Mouse (Mus musculus): ENCODE data around the gene Chrne. TPM values are rescaled to one million over a fixed set of nuclear protein-coding genes. Genes with fewer than 3 reads are reported as not detected.
A peak's percentile ranks its signal among the peaks of the same experiment; 100 is the strongest.

Gene Chrne
- polyA plus RNA-seq, 1 experiment from 2014 or later: 0.65 TPM

DNA sequence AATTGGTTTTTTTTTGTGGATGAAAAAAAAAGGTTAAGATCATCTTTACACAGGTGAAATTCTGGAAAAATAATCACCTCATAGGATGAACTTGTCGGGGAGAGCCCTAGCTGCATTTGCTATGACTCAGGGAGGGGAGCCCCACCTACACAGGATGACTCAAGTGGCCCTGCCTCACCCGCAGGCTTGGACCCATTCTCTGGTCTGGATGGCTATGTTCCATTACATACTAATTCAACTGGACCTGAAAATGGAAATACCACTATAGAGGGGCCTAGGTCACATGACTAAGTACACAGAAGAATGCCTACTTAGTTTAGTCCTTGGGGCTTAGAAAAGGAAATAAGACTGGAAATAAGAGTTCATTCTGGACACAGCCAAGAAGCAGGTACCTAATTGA lies 32.4 kb upstream of the Chrne start:
- Histone ChIP-seq H3K4me2 (replicated peaks) (no peak overlapping the region), H3K9me3 (replicated peaks) (no peaks in the 10 kb centered on the region), H3K36me3 (peaks cover 36% of the 10 kb centered on the region), H3K4me1 (peaks cover 59% of the 10 kb centered on the region), H3K27ac (replicated peaks) (peak overlapping the region; percentile 69; the same call in 1 of the 2 replicates), H3K9ac (no peak overlapping the region), H3K27me3 (no peaks in the 10 kb centered on the region), H3K4me3 (replicated peaks) (peak overlapping the region; percentile 100; the same call in 1 of the 2 replicates)
- no peak for ATAC-seq (ENCODE audit: insufficient number of reproducible peaks, low FRiP score, low TSS enrichment, low read depth)
- 58% methylated on average over 2 of the region's 2 CpGs for WGBS

DNA sequence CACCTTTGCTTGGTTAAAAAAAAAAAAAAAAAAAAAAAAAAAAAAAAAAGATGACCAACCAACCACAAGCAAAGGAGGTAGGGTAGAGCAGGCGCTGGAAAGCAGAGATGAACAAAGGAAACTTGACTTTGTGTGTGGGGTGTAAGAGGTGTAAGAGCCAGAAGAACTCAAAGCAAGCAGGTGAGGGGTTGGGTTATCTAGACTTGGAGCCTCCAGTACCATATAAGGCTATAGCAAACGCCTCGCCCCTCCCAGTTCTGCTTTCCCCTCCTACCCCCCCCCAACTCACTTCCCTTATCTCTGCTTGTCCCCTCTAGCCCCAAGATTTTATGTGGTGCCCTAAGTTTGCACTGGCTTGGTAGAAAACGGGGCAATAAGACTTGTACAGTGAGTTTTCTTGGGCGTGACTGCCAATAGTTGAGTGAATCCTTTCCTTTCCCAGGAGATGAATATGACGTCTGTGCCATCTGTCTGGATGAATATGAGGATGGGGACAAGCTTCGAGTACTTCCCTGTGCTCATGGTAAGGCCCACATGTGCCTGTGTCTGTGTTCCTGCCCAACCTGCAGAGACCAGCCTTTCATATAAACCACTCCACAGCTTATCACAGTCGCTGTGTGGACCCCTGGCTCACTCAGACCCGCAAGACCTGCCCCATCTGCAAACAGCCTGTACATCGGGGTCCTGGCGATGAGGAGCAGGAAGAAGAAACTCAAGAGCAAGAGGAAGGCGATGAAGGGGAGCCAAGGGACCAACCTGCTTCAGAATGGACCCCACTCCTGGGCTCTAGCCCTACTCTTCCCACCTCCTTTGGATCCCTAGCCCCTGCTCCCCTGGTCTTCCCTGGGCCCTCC lies 31.5 kb upstream of the Chrne start:
- peaks cover 59% of the 10 kb centered on the region for H3K4me1 ChIP-seq
- H3K4me3 ChIP-seq (replicated peaks): peak overlapping the region; percentile 7; the same call in 1 of the 2 replicates
- H3K27me3 ChIP-seq: no peaks in the 10 kb centered on the region
- 70% methylated on average over 12 of the region's 12 CpGs for WGBS
- 0 out of 2 replicates have a peak overlapping the region, but pooled peaks have one; percentile 8 for H3K4me2 ChIP-seq (replicated peaks)
- no peaks in the 10 kb centered on the region for H3K9me3 ChIP-seq (replicated peaks)
- H3K9ac ChIP-seq: no peak overlapping the region
- ATAC-seq (ENCODE audit: insufficient number of reproducible peaks, low FRiP score, low TSS enrichment, low read depth): no peak
- H3K36me3 ChIP-seq: peaks cover 38% of the 10 kb centered on the region
- peak overlapping the region; percentile 69 for H3K27ac ChIP-seq (replicated peaks)

DNA sequence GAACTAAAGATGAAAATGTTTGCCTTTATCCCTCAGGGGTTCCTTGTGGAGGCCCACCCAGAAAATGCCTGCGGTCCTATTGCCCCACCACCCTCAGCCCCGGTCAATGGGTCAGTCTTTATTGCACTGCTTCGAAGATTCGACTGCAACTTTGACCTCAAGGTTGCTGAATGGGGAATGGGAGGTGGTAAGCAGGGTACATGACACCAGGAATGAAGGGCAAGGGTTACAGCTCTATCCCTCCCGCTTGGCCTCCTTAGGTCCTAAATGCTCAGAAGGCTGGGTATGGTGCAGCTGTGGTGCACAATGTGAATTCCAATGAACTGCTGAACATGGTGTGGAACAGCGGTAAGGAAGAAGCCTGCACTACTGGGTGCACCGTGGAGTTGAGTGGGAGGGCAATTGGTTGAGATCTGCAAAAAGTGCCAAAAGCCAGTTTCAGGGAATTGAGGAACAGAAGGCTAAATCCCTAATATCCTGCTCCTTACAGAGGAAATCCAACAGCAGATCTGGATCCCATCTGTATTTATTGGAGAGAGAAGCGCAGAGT lies 30.2 kb upstream of the Chrne start:
- H3K27me3 ChIP-seq: no peaks in the 10 kb centered on the region
- H3K9ac ChIP-seq: 0 out of 2 replicates have a peak overlapping the region, but pooled peaks have one; percentile 5
- no peak overlapping the region for H3K4me2 ChIP-seq (replicated peaks)
- 0 out of 2 replicates have a peak overlapping the region, but pooled peaks have one; percentile 11 for H3K27ac ChIP-seq (replicated peaks)
- H3K4me1 ChIP-seq: peaks cover 64% of the 10 kb centered on the region
- H3K36me3 ChIP-seq: peaks cover 51% of the 10 kb centered on the region
- no peaks in the 10 kb centered on the region for H3K9me3 ChIP-seq (replicated peaks)
- no peak for ATAC-seq (ENCODE audit: insufficient number of reproducible peaks, low FRiP score, low TSS enrichment, low read depth)
- 77% methylated on average over 8 of the region's 8 CpGs for WGBS
- no peak overlapping the region; the same call in 1 of the 2 replicates for H3K4me3 ChIP-seq (replicated peaks)

DNA sequence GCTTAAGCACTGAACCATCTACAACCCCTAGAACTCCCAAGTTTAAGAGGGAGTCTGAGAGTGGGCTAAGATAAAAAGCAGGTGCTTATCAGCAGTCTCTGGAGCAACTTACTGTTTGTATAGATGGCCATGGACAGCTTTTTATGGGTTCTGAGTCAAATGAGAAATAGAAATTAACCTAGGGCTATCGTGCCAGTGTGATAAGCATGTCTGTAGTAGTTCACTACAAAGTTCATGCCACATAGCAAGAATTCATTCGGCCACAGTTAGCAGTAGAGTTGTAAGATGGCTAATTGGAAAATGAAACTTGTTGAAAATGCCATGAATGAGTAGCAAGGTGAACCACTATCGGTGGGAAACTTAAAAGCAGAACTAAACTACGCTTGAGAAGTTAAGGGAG lies 29.5 kb upstream of the Chrne start:
- Histone ChIP-seq H3K9me3 (replicated peaks) (no peaks in the 10 kb centered on the region), H3K27me3 (no peaks in the 10 kb centered on the region), H3K4me1 (peaks cover 64% of the 10 kb centered on the region), H3K27ac (replicated peaks) (no peak overlapping the region), H3K4me2 (replicated peaks) (peak overlapping the region; percentile 82), H3K9ac (peak overlapping the region; percentile 89; the same call in 1 of the 2 replicates), H3K4me3 (replicated peaks) (peak overlapping the region; percentile 74), H3K36me3 (peaks cover 58% of the 10 kb centered on the region)
- WGBS: 81% methylated on average over 4 of the region's 4 CpGs
- no peak for ATAC-seq (ENCODE audit: insufficient number of reproducible peaks, low FRiP score, low TSS enrichment, low read depth)

DNA sequence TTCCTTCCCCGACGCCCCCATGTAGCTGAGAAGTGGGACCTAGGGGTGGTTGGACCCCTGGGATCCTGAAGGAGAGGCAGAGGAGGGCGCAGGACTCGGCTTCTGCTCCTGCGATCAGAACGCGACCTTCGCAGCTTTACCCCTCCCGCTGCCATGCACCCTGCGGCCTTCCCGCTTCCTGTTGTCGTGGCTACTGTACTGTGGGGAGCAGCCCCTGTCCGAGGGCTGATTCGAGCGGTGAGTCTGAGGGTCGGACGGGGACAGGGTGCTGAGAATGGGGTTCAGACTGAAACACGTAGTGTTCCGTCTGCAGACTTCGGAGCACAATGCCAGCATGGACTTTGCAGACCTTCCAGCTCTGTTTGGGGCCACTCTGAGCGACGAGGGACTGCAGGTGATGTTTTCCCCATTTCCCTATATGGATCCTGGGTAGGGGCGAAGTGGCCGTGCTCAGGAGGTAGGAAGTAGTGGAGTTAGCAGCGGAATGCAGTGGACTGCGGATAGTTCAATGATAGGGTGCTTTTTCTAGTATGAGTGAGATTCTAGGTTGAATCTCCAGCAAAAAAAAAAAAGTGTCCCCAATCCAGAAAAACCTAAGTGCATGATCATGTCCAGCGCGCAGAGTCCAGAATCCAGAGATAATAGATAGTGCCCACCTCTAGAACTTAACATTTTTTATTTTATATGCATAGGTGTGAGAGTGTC lies 28.9 kb upstream of the Chrne start:
- ATAC-seq (ENCODE audit: insufficient number of reproducible peaks, low FRiP score, low TSS enrichment, low read depth): peak; percentile 8; the same call in 1 of the 2 replicates
- no peaks in the 10 kb centered on the region for H3K27me3 ChIP-seq
- H3K36me3 ChIP-seq: peaks cover 64% of the 10 kb centered on the region
- H3K27ac ChIP-seq (replicated peaks): peak overlapping the region; percentile 99
- H3K4me1 ChIP-seq: peaks cover 62% of the 10 kb centered on the region
- H3K9ac ChIP-seq: peak overlapping the region; percentile 89
- WGBS: 3% methylated on average over 28 of the region's 28 CpGs
- peak overlapping the region; percentile 74 for H3K4me3 ChIP-seq (replicated peaks)
- peak overlapping the region; percentile 82 for H3K4me2 ChIP-seq (replicated peaks)
- H3K9me3 ChIP-seq (replicated peaks): no peaks in the 10 kb centered on the region

DNA sequence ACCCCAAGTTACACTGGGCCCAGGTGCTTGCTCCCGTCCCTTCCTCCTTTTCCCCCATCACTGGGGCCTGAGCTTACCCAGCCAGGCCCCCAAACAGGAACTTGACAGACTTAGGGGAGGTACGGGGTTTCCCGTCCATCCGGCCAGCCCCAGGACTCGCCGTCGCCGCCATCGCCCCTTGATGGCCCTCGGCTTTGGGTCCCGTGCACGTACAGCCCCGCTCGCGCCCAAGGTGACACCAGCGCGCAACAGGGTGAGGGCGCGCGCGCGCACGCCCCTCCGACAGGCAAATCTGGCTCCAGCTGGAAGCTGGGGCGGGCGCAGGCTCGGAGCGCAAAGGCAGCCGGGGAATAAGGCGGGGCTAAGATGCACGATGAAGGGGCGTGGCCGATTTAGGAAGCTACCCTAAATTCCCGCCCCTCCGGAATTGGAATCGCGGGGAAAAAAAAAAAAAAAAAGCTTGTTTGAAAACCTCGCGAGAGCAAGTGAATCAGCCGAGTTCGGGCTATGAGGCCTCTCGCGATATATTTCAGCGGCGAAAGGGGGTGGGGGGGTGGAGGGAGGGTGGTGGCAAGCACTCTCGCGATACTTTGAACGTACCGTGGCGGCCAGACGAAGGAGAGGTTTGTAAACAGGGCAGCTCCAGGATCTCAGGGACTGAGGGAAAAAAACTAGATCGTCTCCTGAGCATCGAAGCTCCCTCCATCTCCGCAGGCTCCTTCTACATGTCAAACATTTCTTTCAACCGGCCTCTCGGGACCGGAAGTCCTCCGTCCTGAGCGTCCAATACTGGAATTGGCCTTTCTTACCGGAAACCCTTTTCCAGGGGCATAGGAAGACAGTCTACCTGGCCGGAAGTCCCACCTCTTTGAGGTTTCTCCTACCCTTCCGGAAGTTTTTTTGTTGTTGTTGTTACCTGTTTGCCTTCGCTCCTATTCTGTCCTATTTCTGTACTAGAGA lies 28.0 kb upstream of the Chrne start, which contains the start of the genes Rnf167 and Slc25a11:
Rnf167 (plus strand) TSS at position 545 of the 960 bp plus-strand sequence.
Slc25a11 (minus strand) TSS at position 789 of the 960 bp plus-strand sequence.
- no peaks in the 10 kb centered on the region for H3K9me3 ChIP-seq (replicated peaks)
- no peaks in the 10 kb centered on the region for H3K27me3 ChIP-seq
- peaks cover 57% of the 10 kb centered on the region for H3K36me3 ChIP-seq
- peak within 1 kb of the TSS; percentile 99 for H3K27ac ChIP-seq (replicated peaks)
- peak within 1 kb of the TSS; percentile 82 for H3K4me2 ChIP-seq (replicated peaks)
- H3K4me1 ChIP-seq: peaks cover 53% of the 10 kb centered on the region
- WGBS: under 1% methylated on average over 63 of the region's 63 CpGs
- H3K9ac ChIP-seq: peak within 1 kb of the TSS; percentile 93
- peak within 1 kb of the TSS; percentile 74 for H3K4me3 ChIP-seq (replicated peaks)
- peak; percentile 88 for ATAC-seq (ENCODE audit: insufficient number of reproducible peaks, low FRiP score, low TSS enrichment, low read depth)

DNA sequence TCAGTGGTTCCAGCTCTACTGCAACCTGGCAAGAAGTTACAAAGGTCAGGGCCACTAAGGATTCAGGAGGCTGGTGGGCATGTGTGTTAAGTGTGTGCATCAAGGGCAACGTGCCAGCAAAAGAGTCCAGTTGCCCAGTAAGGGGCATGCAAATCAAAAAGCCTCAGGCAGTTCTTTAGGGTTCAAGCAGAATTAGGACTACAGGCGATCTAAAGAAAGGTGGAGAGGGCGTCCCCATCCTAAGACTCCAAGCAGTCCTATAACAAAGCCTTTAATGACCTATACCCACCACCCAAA lies 27.2 kb upstream of the Chrne start:
- peak overlapping the region; percentile 74 for H3K4me2 ChIP-seq (replicated peaks)
- H3K27ac ChIP-seq (replicated peaks): peak overlapping the region; percentile 99
- H3K9ac ChIP-seq: peak overlapping the region; percentile 93
- ATAC-seq (ENCODE audit: insufficient number of reproducible peaks, low FRiP score, low TSS enrichment, low read depth): no peak
- WGBS: 19% methylated on average over 3 of the region's 3 CpGs
- no peaks in the 10 kb centered on the region for H3K27me3 ChIP-seq
- H3K4me3 ChIP-seq (replicated peaks): peak overlapping the region; percentile 74
- H3K9me3 ChIP-seq (replicated peaks): no peaks in the 10 kb centered on the region
- H3K4me1 ChIP-seq: peaks cover 46% of the 10 kb centered on the region
- H3K36me3 ChIP-seq: peaks cover 52% of the 10 kb centered on the region

DNA sequence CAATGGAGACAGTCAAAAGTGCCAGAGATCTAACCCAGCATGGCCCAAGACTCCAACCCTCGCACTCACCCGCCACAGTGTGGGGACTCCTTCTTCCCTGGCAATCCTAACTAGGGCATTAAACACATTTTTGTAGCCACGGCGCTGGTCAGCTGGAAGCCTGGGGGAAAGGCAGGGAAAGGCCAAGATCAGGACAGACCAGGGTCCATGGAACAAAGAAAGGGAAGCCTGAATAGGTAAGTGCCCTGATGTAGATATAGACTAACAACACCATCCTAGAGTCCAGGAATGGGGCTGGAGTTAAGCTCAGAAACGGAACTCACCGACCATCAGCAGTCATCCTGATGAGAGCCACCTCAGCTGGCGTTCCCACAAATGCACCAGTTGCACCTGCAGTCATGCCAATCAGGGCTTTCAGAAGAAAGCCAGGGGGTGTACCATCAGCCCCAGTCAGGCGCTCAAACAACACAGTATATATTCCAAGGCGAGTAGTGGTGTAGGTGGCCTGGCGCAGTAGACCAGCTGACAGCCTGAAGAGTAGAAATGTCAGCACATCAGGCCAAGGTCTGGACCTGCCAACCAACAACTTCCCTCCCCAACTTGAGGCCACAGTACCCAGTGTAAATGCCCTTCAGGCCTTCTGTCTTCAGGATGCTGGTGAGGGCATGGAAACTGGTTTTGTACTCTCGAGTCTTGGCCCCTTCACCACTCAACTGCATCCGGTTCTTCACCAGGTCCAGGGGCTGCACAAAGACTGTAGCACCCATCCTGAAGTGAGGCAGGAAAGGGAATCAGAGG lies 26.6 kb upstream of the Chrne start:
- WGBS: 89% methylated on average over 12 of the region's 12 CpGs
- H3K9me3 ChIP-seq (replicated peaks): no peaks in the 10 kb centered on the region
- peaks cover 47% of the 10 kb centered on the region for H3K36me3 ChIP-seq
- no peak for ATAC-seq (ENCODE audit: insufficient number of reproducible peaks, low FRiP score, low TSS enrichment, low read depth)
- no peaks in the 10 kb centered on the region for H3K27me3 ChIP-seq
- peak overlapping the region; percentile 74 for H3K4me3 ChIP-seq (replicated peaks)
- peak overlapping the region; percentile 74 for H3K4me2 ChIP-seq (replicated peaks)
- H3K4me1 ChIP-seq: peaks cover 40% of the 10 kb centered on the region
- H3K9ac ChIP-seq: peak overlapping the region; percentile 93
- peak overlapping the region; percentile 99 for H3K27ac ChIP-seq (replicated peaks)

DNA sequence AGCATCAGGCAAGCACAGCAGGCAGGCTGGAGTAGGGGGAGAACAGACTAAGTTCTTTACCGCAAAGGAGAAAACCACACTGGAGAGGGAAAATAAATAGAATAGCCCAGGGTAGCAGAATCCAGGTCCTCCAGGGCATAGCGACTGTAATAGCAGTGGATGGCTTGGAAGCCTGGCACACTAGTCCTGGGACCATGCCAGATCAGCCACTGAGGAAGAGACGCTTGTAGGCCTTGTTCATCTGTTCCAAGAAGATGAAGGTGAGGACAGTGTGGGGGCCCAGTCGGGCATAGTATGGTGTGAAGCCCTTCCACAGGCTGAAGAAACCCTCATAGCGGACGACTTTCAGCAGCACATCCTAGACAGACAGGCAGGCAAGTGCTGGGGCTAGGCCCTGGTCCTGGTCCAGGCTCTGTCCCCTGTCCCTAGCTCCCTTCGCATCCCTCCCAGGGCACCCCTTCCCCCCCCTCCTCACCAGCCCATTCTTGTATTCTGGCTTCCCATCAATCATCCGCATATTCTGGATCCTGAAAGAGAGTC lies 25.6 kb upstream of the Chrne start:
- Histone ChIP-seq H3K9ac (no peak overlapping the region), H3K4me1 (peaks cover 34% of the 10 kb centered on the region), H3K27me3 (no peaks in the 10 kb centered on the region), H3K4me3 (replicated peaks) (no peak overlapping the region), H3K27ac (replicated peaks) (no peak overlapping the region; the same call in 1 of the 2 replicates), H3K4me2 (replicated peaks) (no peak overlapping the region), H3K9me3 (replicated peaks) (no peaks in the 10 kb centered on the region), H3K36me3 (peaks cover 36% of the 10 kb centered on the region)
- WGBS: 93% methylated on average over 8 of the region's 8 CpGs
- ATAC-seq (ENCODE audit: insufficient number of reproducible peaks, low FRiP score, low TSS enrichment, low read depth): no peak

Measured in embryonic facial prominence, embryonic 15.5 days (tissue).